Comparison of ENCODE assay signal across 23 mouse cellular contexts in the genomic region with DNA sequence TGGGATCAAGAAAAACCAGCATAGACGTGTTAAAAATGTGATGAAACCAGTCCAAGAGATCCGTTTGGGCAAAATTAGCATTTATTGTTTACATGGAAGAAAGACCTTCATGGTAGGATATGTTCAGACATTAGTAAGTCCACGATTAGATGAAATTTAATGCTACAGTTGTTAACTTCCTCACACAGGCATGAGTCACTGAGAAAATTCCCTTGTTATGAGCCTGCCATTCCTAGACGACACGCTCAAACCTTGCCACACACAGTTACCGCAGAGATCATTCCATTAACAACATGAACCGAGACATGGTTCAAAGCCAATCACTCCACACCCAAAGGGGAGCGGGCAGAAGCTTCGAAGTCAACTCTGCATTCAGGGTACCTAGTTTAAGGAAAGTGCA. TPM values are rescaled to one million over a fixed set of nuclear protein-coding genes. Genes with fewer than 3 reads are reported as not detected.
"Had no signal": no experiment of that assay in that cellular context is flagged by ENCODE, and none has a peak within 500 bp of the region (broad histone marks: within the 10 kb centered on the region; RNA-seq: fewer than 3 reads in every experiment).

No protein-coding gene starts in this region.

- H3K4me3 ChIP-seq: layer of hippocampus, adult 2 months; liver, embryonic 12.5 days; liver, embryonic 15.5 days; lung, embryonic 15.5 days; megakaryocyte, embryonic 14.5 days; midbrain, embryonic 10.5 days; midbrain, embryonic 13.5 days; neural tube, embryonic 12.5 days; neural tube, embryonic 15.5 days; stomach, embryonic 15.5 days had no signal

- H3K27ac ChIP-seq: layer of hippocampus, adult 2 months; liver, embryonic 12.5 days; liver, embryonic 15.5 days; lung, embryonic 15.5 days; midbrain, embryonic 10.5 days; midbrain, embryonic 13.5 days; neural tube, embryonic 12.5 days; neural tube, embryonic 15.5 days; stomach, embryonic 15.5 days had no signal

- H3K36me3 ChIP-seq: liver, embryonic 12.5 days; liver, embryonic 15.5 days; lung, embryonic 15.5 days; midbrain, embryonic 10.5 days; midbrain, embryonic 13.5 days; neural tube, embryonic 12.5 days; neural tube, embryonic 15.5 days; stomach, embryonic 15.5 days had no signal

- H3K27me3 ChIP-seq: lung, embryonic 15.5 days; midbrain, embryonic 13.5 days; neural tube, embryonic 12.5 days; neural tube, embryonic 15.5 days; stomach, embryonic 15.5 days had no signal

- DNase-seq: kidney, adult 8-10 months; kidney, postnatal 14 days; kidney, postnatal 4 days; layer of hippocampus, adult 9-11 months; liver; lung, adult 18-20 months; lung, postnatal 10 days; lung, postnatal 36 days; right cerebral cortex, postnatal 25 days; spleen, adult 18-20 months; thymus, postnatal 25 days had no signal

- H3K4me2 ChIP-seq: liver, embryonic 12.5 days; liver, embryonic 15.5 days; lung, embryonic 15.5 days; midbrain, embryonic 13.5 days; neural tube, embryonic 12.5 days; neural tube, embryonic 15.5 days; stomach, embryonic 15.5 days had no signal

- H3K4me1 ChIP-seq: liver, embryonic 12.5 days; liver, embryonic 15.5 days; megakaryocyte, embryonic 14.5 days; neural tube, embryonic 12.5 days; neural tube, embryonic 15.5 days had no signal

- ATAC-seq: liver, embryonic 12.5 days; midbrain, embryonic 13.5 days; midbrain, embryonic 16.5 days had no signal

- H3K9me3 ChIP-seq: liver, embryonic 12.5 days; liver, embryonic 15.5 days; lung, embryonic 15.5 days; megakaryocyte, embryonic 14.5 days; midbrain, embryonic 10.5 days; midbrain, embryonic 13.5 days; neural tube, embryonic 12.5 days; neural tube, embryonic 15.5 days; stomach, embryonic 15.5 days had no signal

- H3K9ac ChIP-seq: liver, embryonic 12.5 days; liver, embryonic 15.5 days; lung, embryonic 15.5 days; midbrain, embryonic 13.5 days; neural tube, embryonic 12.5 days; neural tube, embryonic 15.5 days; stomach, embryonic 15.5 days had no signal

RNA-seq across cellular contexts. Expression of gene Ccn2, which starts 6.0 kb away (rescaled TPM):
- total RNA-seq: monocyte, adult 5-6 weeks had no signal
